Mouse (Mus musculus) spleen, postnatal 14 days (tissue): Measurements from ENCODE around the gene Slc17a2.
A peak's percentile ranks its signal among the peaks of the same experiment; 100 is the strongest.

Experiments
- DNase-seq, 2 experiments: peaks; one replicate each; pipeline ENCODE4 v3.0.0; 2021 to 2022; ENCODE audit warnings: low spot score in 2 of 2

The Slc17a2 gene

DNA sequence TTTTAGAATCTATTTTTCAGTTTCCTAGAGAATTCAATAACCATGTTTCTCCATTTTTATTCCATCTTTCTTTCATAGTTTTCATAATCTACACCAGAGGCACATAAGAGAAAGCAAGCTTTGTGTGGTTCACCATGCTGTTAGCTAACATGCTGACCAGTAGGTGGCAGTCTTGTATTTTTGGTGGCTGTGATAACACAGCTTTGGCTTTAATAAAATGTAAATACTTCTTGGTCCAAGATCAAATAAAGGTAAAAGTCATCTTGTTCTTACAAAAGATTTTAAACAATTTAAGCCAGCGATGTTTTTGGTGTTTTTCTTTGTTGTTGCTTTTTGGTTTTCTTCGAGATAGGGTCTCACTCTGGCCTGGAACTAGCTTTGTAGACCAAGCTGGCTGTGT is 14.3 kb upstream of the Slc17a2 start:
- peak in 1 of 2 experiments; percentile 34 for DNase-seq

GRCm38 (mm10) chr13:23799405-23799804 is 7.4 kb upstream of the Slc17a2 start:
- DNase-seq, result no peak

GRCm38 (mm10) chr13:23804532-23804931 is 2.3 kb upstream of the Slc17a2 start:
- DNase-seq, result no peak

DNA sequence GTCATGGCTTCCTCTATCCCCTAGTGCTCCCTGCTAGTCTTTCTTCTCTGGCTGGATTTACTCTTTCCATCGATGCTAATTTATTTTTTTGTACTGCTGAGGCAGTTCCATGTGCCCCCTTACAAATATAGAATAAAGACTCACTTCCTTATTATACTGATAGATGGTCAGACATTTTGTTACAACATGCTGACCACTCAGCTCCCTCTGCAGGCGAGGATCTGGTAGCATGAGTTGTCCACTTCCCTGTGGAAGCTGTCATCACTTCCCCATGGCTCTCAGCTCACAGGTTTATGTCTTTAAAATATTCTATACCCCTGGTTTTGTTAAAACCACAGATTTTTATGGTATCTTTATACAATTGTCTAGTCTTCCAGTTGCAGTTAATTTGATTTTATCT is 9.4 kb downstream of the Slc17a2 start:
- no peak for DNase-seq

GRCm38 (mm10) chr13:23820179-23820940 is 13.6 kb downstream of the Slc17a2 start:
- no peak for DNase-seq

DNA sequence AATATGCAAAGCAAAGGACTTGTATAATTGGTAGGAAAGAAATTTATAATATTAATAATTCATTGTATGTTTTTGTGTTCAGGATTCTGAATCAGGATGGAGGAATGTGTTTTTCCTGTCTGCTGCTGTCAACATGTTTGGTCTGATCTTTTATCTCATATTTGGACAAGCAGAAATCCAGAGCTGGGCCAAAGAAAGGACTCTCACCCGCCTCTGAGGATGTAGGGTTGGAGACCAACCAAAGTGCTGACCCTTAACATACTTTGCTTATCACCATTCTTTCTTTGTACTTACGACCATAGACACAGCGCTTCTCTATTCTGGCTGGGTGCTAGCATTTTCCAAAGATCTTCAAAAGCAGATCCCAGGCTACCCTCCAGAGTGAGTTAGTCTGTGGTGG is 15.4 kb downstream of the Slc17a2 start:
- no peak for DNase-seq

- no peak for DNase-seq
Observed at GRCm38 (mm10) chr13:23826606-23827005, 19.8 kb downstream of the Slc17a2 start.

- DNase-seq, result peak in 1 of 2 experiments; percentile 1
Observed at GRCm38 (mm10) chr13:23833053-23833452, 26.3 kb downstream of the Slc17a2 start.

DNA sequence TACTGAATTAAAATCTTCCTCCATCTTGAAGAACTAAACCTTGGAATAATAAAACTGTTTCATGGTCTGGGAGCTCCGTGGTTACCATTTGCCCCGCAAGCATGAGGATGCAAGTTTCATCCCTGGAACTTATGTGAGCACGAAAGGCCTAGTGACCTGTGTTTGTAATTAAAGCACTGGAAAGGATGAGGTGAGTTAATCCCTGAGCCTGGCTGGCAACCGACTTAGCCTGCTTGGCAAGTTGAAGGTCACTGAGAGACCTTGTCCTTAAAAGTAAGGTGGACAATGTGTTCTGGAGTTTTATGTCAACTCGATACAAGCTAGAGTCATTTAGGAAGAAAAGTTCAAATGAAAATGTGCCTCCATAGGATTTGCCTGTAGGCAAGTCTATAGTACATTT is 28.0 kb downstream of the Slc17a2 start:
- no peak for DNase-seq

- DNase-seq, result no peak
Observed at GRCm38 (mm10) chr13:23836630-23837029, 29.8 kb downstream of the Slc17a2 start.

GRCm38 (mm10) chr13:23839308-23839707 is 32.5 kb downstream of the Slc17a2 start, which contains the start of gene Slc17a3:
Slc17a3 (plus strand) TSS chr13:23839434.
- DNase-seq, result no peak

DNA sequence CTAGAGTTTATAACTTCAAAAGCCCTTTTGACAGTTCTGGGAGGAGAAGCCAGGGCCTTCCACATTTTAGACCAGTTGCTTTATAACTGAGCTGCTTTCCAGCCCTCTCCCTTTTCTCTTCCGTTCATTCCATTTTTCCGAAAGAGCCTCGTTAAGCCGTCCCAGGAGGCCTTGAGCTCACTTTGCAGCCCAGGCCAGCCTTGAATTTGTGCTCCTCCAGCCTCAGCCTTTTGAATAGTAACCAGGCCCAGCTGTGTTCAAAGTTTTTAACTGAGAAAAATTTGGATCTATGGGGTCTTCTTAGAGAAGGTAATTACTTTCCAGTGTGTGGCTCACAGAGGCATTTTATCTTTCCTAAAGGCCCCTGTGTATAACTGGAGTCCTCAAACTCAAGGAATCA is 39.1 kb downstream of the Slc17a2 start:
- no peak for DNase-seq

DNA sequence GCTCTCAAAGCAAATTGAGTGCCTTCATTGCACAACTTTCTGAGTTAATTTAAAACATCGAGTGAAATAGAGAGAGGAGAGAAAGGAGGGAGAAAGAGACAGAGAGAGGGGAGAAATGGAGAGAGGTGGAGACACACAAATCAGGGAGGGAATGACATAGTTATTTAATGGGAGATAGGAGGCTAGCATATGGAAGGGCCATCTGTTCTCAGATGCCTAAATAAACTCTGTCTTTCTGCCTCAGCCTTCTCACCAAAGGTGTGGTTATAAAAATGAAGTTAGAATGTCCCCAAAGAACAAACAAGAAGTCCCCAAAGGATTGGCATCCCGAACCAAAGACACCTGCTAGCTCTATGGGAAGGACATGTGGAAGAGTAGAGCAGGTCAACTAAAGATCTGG is 42.5 kb downstream of the Slc17a2 start:
- DNase-seq, result no peak

DNA sequence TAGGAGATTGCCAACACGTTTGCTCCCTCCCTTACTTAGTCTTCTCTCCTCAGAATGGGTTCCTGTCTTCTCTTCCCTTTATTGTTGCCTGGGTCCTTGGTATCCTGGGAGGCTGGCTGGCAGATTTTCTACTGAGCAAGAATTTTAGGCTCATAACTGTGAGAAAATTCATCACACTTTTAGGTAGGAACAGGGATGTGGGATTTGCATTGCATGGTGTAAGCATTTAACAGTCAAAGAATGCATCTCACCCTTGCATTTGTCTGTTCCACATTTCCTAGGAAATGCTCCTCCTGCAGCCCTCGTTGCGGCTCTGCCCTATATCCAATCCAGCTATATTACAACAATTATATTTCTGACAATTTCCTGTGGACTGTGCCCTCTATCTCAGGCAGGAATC is 49.6 kb downstream of the Slc17a2 start:
- no peak for DNase-seq

DNA sequence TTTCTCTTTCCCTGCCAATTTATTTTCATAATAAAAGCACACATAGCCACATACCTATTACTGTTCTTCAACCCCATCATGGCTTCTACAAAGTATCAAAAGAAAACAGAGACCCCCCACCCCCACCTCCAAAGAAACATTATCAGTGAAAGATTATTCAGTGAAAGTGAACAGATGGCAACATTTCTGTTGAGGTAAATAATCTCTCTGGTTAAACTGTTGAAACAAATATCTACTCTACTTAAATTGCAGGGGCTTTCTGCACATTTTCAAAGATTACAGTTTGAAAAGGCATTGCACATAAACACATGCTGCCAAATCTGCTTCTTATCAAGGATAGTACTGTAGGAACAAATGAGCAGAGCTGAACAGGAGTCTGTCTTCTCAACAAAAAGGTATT is 55.0 kb downstream of the Slc17a2 start:
- DNase-seq, result no peak

DNA sequence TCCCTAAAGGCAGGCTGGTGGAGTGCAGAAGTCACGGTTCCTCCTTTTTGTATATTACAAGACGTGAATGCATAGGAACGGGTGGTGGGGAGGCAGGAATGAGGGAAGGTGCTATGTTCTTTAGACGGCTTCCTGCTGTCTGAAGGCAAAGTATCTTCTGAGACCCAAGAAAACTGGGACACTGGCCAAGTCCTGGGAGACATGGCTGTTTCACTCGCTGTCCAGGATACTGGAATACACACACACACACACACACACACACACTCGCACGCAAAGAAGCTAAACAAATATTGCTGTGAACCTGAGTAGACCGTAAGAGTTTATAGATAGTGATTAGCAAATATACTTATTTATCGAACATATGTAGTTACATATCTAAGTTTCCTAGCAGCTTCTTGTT is 57.9 kb downstream of the Slc17a2 start:
- no peak for DNase-seq

- no peak for DNase-seq
Observed at GRCm38 (mm10) chr13:23866086-23866710, 59.4 kb downstream of the Slc17a2 start.

DNA sequence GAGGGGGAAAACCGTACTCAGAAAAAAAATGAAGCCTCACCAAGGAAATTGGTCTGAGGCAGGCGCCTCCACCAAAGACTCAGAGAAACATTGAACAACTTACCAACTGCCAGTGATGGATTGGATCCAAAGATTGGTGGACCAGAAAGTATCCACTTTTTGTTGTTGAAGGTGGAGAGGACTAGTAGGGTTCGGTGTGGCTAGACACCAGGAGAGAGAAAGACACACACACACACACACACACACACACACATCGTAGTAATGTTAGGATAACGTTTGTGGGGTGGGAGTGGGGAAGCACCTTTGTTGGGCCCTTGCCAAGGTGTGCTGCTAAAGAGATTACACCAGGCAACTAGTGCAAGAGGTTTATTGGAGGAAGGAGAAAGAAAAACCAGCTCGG is 60.2 kb downstream of the Slc17a2 start:
- no peak for DNase-seq

DNA sequence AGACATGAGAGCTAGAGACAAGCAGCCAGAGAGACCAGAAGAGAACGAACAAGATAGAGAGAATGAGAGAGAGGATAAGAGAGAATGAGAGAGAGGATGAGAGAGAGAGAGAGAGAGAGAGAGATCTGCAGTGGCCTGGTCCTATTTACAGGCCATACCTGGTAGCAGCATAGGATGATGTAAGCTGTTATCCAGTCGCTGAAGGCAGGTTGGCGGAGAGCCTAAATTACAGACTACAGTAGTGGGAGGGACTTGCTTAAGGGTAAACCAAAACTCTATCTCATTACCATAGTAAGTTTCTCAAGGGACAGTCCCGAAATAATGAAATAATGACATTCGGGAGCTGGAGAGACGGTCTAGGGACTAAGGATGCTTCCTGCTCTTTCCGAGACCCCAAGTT is 60.6 kb downstream of the Slc17a2 start, which contains the start of gene Slc17a1:
Gene Slc17a1 (plus strand): TSS at position 346 of the 400 bp plus-strand sequence.
- DNase-seq, result no peak

DNA sequence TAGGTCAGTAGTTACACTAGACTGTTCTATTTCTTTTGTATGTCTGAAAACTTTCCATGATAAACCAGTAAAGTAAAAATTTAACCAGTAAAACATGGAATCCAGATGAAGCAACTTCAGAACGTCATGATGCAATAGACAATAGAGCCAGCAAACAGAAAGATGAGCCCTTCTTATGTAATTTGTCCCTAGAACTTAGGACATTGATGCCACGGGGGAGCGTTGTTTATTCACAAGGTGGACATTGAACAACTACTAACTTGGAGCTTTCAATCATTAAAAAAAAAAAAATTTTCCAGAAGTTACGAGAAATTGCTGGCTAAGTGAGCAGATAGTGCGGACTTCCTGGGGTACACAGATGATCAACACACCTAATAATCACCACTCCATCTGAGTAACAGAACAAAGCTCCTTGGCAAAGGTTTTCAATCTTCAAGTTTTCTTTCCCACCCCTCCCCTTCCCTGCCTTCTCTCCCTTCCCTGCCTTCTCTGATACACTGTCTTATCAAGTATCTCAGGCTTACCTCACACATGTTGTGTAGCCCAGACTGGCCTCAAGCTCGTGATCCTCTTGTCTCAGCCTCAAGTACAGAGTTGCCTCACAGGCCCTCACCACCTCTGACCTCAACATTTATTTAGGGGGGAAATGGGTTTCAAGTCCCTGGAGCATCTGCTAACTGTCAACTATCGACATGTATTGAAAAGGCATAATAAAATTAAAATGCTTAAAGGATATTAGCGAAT is 62.2 kb downstream of the Slc17a2 start:
- no peak for DNase-seq

DNA sequence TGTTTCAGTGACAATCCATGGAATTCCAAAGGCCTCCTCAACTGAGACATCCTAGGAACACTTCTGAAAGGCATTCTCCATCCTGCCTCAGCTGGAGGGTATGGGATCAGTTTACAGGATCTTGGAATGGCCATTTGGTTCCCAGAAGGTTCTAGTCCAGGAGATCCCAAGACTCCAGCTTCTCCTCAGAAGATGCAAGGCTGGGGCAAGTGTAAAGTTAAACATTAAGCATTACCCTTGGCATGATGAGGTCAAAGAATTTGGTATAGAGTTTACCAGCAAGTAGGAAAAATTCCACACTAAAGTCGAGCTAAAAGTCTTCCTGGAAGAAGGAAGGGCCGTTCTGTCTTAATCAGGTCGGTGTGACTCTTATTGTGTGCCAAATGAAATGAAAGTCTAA is 63.2 kb downstream of the Slc17a2 start:
- DNase-seq, result no peak

GRCm38 (mm10) chr13:23873141-23873540 is 66.3 kb downstream of the Slc17a2 start:
- DNase-seq, result no peak
